Mouse (Mus musculus): Measurements from ENCODE around the gene Zfp692. TPM values are rescaled to one million over a fixed set of nuclear protein-coding genes. Genes with fewer than 3 reads are reported as not detected.
A peak's percentile ranks its signal among the peaks of the same experiment; 100 is the strongest.

Zfp692 gene
- 14.8 and 20.8 TPM in 2 replicates for polyA plus RNA-seq (2012; rRNA removed)

DNA sequence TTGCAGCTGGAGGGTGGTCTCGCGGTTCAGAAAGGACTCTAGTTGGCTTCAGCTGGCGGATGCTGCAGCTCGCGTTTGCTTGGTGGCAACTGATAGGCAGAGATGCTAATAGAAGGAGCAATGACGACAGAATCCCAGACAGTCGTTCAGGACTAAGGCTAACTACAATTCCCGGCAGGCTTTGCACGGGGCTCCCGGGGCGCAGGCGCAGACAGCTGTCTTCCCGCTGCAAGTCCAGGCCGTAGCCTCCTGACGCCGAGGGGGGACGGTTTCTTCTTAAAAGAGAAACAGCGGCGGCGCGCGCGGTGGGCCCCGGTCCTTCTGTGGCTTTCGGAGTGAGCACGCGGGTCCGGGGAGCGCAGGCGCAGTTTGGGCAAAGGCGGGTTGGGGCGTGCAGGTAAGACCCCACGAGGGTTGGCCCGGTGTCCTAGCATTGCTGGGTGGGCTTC, at the start of gene Zfp692:
Gene Zfp692 (plus strand): TSS at position 210 of the 449 bp plus-strand sequence.
- Histone ChIP-seq H3K27ac (ENCODE audit: insufficient read depth, low read depth, low read length) (peak within 1 kb of the TSS; percentile 18; the same call in 1 of the 2 replicates), H3K36me3 (ENCODE audit: control insufficient read depth, insufficient read depth, low read length) (no peaks in the 10 kb centered on the region), H3K4me1 (ENCODE audit: control insufficient read depth, insufficient read depth, low read length) (no peaks in the 10 kb centered on the region; the same call in 1 of the 2 replicates), H3K4me3 (ENCODE audit: insufficient read depth, low read depth, low read length) (peak within 1 kb of the TSS; percentile 54), H3K27me3 (replicated peaks; ENCODE audit: control insufficient read depth, insufficient read depth, low read length) (no peaks in the 10 kb centered on the region)
- TF ChIP-seq POLR2A (IDR thresholded peaks at IDR 0.05; ENCODE audit: low read depth, low read length) (no peak), CTCF (conservative IDR thresholded peaks at IDR 0.05; ENCODE audit: insufficient read depth, insufficient read length, low read depth, low read length) (no peak)
- DNase-seq = peak; percentile 96
- WGBS = under 1% methylated on average over 34 of the region's 34 CpGs

- no peak for TF ChIP-seq POLR2A (IDR thresholded peaks at IDR 0.05; ENCODE audit: low read depth, low read length)
- TF ChIP-seq CTCF (conservative IDR thresholded peaks at IDR 0.05; ENCODE audit: insufficient read depth, insufficient read length, low read depth, low read length) = no peak
- WGBS = 85% methylated on average over 5 of the region's 5 CpGs
- DNase-seq = no peak
- H3K36me3 ChIP-seq (ENCODE audit: control insufficient read depth, insufficient read depth, low read length) = no peaks in the 10 kb centered on the region
- H3K4me1 ChIP-seq (ENCODE audit: control insufficient read depth, insufficient read depth, low read length) = no peaks in the 10 kb centered on the region
- no peak overlapping the region for H3K27ac ChIP-seq (ENCODE audit: insufficient read depth, low read depth, low read length)
- no peaks in the 10 kb centered on the region for H3K27me3 ChIP-seq (replicated peaks; ENCODE audit: control insufficient read depth, insufficient read depth, low read length)
- no peak overlapping the region for H3K4me3 ChIP-seq (ENCODE audit: insufficient read depth, low read depth, low read length)
Observed at GRCm38 (mm10) chr11:58257816-58258215, 49.1 kb upstream of the Zfp692 start.

DNA sequence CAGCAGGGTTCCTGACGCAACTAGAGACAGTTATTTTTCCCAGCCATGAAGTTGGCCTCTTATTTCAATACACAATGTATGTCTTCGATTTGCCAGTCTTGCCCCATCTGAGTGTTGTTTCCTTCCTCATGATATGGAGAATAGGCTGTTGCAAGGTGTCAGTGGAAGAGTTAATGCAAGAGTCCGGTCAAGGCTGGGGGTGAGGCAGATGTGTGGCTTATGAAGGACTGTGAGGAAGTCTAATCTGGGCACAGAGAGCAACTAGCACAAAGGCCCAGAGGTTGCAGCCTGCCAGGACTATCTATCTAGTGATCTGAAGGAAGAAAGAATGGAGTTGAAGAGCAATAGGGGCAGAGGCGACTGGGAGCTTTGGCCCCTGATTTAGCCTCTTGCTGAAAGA, 46.7 kb upstream of the Zfp692 start:
- Histone ChIP-seq H3K4me3 (ENCODE audit: insufficient read depth, low read depth, low read length) (no peak overlapping the region), H3K27ac (ENCODE audit: insufficient read depth, low read depth, low read length) (no peak overlapping the region), H3K4me1 (ENCODE audit: control insufficient read depth, insufficient read depth, low read length) (no peaks in the 10 kb centered on the region), H3K27me3 (replicated peaks; ENCODE audit: control insufficient read depth, insufficient read depth, low read length) (no peaks in the 10 kb centered on the region), H3K36me3 (ENCODE audit: control insufficient read depth, insufficient read depth, low read length) (no peaks in the 10 kb centered on the region)
- WGBS = 90% methylated on average over 4 of the region's 4 CpGs
- DNase-seq = no peak
- TF ChIP-seq CTCF (conservative IDR thresholded peaks at IDR 0.05; ENCODE audit: insufficient read depth, insufficient read length, low read depth, low read length) (no peak), POLR2A (IDR thresholded peaks at IDR 0.05; ENCODE audit: low read depth, low read length) (no peak)

DNA sequence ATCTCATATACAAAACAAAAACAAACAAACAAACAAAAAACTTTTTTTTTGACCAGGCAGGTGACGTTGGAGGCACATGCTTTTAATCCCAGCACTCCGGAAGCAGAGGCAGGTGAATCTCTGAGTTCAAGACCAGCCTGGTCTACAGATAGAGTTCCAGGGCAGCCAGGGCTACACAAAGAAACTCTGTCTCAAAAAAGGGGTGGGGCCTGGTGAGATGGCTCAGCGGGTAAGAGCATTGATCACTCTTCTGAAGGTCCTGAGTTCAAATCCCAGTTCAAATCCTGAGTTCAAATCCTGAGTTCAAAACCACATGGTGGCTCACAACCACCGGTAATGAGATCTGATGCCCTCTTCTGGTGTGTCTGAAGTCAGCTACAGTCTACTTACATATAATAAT, 45.0 kb upstream of the Zfp692 start:
- TF ChIP-seq CTCF (conservative IDR thresholded peaks at IDR 0.05; ENCODE audit: insufficient read depth, insufficient read length, low read depth, low read length) (no peak), POLR2A (IDR thresholded peaks at IDR 0.05; ENCODE audit: low read depth, low read length) (no peak)
- no peak overlapping the region for H3K27ac ChIP-seq (ENCODE audit: insufficient read depth, low read depth, low read length)
- H3K4me3 ChIP-seq (ENCODE audit: insufficient read depth, low read depth, low read length) = no peak overlapping the region
- DNase-seq = no peak
- 88% methylated on average over 4 of the region's 4 CpGs for WGBS
- H3K4me1 ChIP-seq (ENCODE audit: control insufficient read depth, insufficient read depth, low read length) = no peaks in the 10 kb centered on the region
- no peaks in the 10 kb centered on the region for H3K36me3 ChIP-seq (ENCODE audit: control insufficient read depth, insufficient read depth, low read length)
- H3K27me3 ChIP-seq (replicated peaks; ENCODE audit: control insufficient read depth, insufficient read depth, low read length) = no peaks in the 10 kb centered on the region

GRCm38 (mm10) chr11:58262336-58262735, 44.5 kb upstream of the Zfp692 start:
- Histone ChIP-seq H3K36me3 (ENCODE audit: control insufficient read depth, insufficient read depth, low read length) (no peaks in the 10 kb centered on the region), H3K27me3 (replicated peaks; ENCODE audit: control insufficient read depth, insufficient read depth, low read length) (no peaks in the 10 kb centered on the region), H3K4me1 (ENCODE audit: control insufficient read depth, insufficient read depth, low read length) (no peaks in the 10 kb centered on the region), H3K27ac (ENCODE audit: insufficient read depth, low read depth, low read length) (no peak overlapping the region), H3K4me3 (ENCODE audit: insufficient read depth, low read depth, low read length) (no peak overlapping the region)
- no peak for DNase-seq
- no peak for TF ChIP-seq CTCF (conservative IDR thresholded peaks at IDR 0.05; ENCODE audit: insufficient read depth, insufficient read length, low read depth, low read length)
- no peak for TF ChIP-seq POLR2A (IDR thresholded peaks at IDR 0.05; ENCODE audit: low read depth, low read length)
- WGBS = 94% methylated on average over 3 of the region's 3 CpGs

DNA sequence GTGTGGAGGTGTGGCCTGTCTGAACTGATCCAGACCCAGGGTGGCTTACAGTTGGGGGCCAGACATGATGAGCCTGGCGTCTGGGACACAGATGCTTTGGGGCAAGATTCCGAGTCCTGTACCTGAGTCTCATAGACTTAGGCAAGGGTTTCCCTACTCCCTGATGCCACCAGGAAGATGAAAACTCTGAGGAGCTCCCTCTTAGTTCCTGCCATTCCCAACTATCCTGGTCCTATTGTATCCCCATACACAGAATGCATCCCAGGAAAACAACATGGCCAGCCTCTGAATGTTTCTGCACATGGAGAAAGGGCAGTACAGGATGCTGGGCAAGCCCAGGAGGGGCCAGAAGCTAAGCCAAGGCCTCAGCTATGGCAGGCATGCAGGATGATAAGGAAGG, 43.4 kb upstream of the Zfp692 start:
- Histone ChIP-seq H3K4me3 (ENCODE audit: insufficient read depth, low read depth, low read length) (no peak overlapping the region), H3K4me1 (ENCODE audit: control insufficient read depth, insufficient read depth, low read length) (no peaks in the 10 kb centered on the region), H3K27ac (ENCODE audit: insufficient read depth, low read depth, low read length) (no peak overlapping the region), H3K36me3 (ENCODE audit: control insufficient read depth, insufficient read depth, low read length) (no peaks in the 10 kb centered on the region), H3K27me3 (replicated peaks; ENCODE audit: control insufficient read depth, insufficient read depth, low read length) (no peaks in the 10 kb centered on the region)
- WGBS = 80% methylated on average over 2 of the region's 2 CpGs
- no peak for TF ChIP-seq POLR2A (IDR thresholded peaks at IDR 0.05; ENCODE audit: low read depth, low read length)
- TF ChIP-seq CTCF (conservative IDR thresholded peaks at IDR 0.05; ENCODE audit: insufficient read depth, insufficient read length, low read depth, low read length) = no peak
- DNase-seq = no peak

- no peak overlapping the region for H3K27ac ChIP-seq (ENCODE audit: insufficient read depth, low read depth, low read length)
Observed at GRCm38 (mm10) chr11:58264546-58264945, 42.3 kb upstream of the Zfp692 start.

More at GRCm38 (mm10) chr11:58264546-58264945, 42.3 kb upstream of the Zfp692 start:
- TF ChIP-seq POLR2A (IDR thresholded peaks at IDR 0.05; ENCODE audit: low read depth, low read length) = no peak
- no peak for TF ChIP-seq CTCF (conservative IDR thresholded peaks at IDR 0.05; ENCODE audit: insufficient read depth, insufficient read length, low read depth, low read length)
- no peak for DNase-seq
- Histone ChIP-seq H3K4me3 (ENCODE audit: insufficient read depth, low read depth, low read length) (no peak overlapping the region), H3K27me3 (replicated peaks; ENCODE audit: control insufficient read depth, insufficient read depth, low read length) (no peaks in the 10 kb centered on the region), H3K36me3 (ENCODE audit: control insufficient read depth, insufficient read depth, low read length) (no peaks in the 10 kb centered on the region), H3K4me1 (ENCODE audit: control insufficient read depth, insufficient read depth, low read length) (no peaks in the 10 kb centered on the region)
- 64% methylated on average over 9 of the region's 9 CpGs for WGBS
